Mouse (Mus musculus) CH12.LX (cell line): Measurements from ENCODE around the gene Ttll8. TPM values are rescaled to one million over a fixed set of nuclear protein-coding genes. Genes with fewer than 3 reads are reported as not detected.

Source experiments
- DNase-seq: peaks from one replicate; pipeline ENCODE4 v3.0.0-alpha.2; 2013; ENCODE audit errors: extremely low read depth
- H3K27ac ChIP-seq: 2 replicates; pipeline ENCODE4 v1.5.1; 2012; ENCODE audit warnings: low read depth, mild to moderate bottlenecking, control low read depth, moderate library complexity; ENCODE audit not compliant: insufficient read depth
- H3K27me3 ChIP-seq: replicated peaks from 2 replicates; pipeline ENCODE3; 2012; ENCODE audit warnings: inconsistent platforms
- H3K36me3 ChIP-seq, 2 experiments: replicated peaks in 1 of 2; 2 replicates each; pipeline versions ENCODE3 to v1.6.1; 2012; ENCODE audit warnings: inconsistent platforms in 1 of 2, low read length in 1 of 2, mild to moderate bottlenecking in 1 of 2, mixed read lengths in 1 of 2, moderate library complexity in 1 of 2; ENCODE audit not compliant: control insufficient read depth in 1 of 2, insufficient read depth in 1 of 2
- H3K4me1 ChIP-seq, 2 experiments: 2 replicates each; pipeline ENCODE4 v1.6.1; 2012; ENCODE audit warnings: inconsistent platforms in 1 of 2, moderate library complexity in 1 of 2; ENCODE audit not compliant: insufficient read depth in 2 of 2, control insufficient read depth in 1 of 2
- H3K4me2 ChIP-seq: 2 replicates; pipeline ENCODE4 v1.6.1; 2012; ENCODE audit warnings: low read depth, mild to moderate bottlenecking, control low read depth; ENCODE audit not compliant: poor library complexity, insufficient read depth, severe bottlenecking
- H3K4me3 ChIP-seq, 3 experiments: fragments of 150-350 bp in 1 of 3; sonication (generic) in 1 of 3; replicated peaks in 1 of 3; 2 replicates each; pipeline versions ENCODE3 to v1.5.1; 2011 to 2012; ENCODE audit warnings: low read depth in 2 of 3, low read length in 2 of 3, mild to moderate bottlenecking in 2 of 3, moderate library complexity in 2 of 3, control low read depth in 1 of 3, improper control_type of control experiment in 1 of 3, inconsistent platforms in 1 of 3, mixed read lengths in 1 of 3; ENCODE audit not compliant: poor library complexity in 1 of 3
- H3K79me2 ChIP-seq: replicated peaks from 2 replicates; pipeline ENCODE4 v1.6.1; 2012; ENCODE audit warnings: mild to moderate bottlenecking, moderate library complexity; ENCODE audit not compliant: control insufficient read depth, poor library complexity, insufficient read depth, severe bottlenecking; ENCODE audit errors: extremely low read depth
- H3K9ac ChIP-seq: 2 replicates; pipeline ENCODE4 v1.6.1; 2012; ENCODE audit warnings: low read depth, mild to moderate bottlenecking, control low read depth, moderate library complexity; ENCODE audit not compliant: insufficient read depth
- H3K9me3 ChIP-seq: replicated peaks from 2 replicates; pipeline ENCODE3; 2012; ENCODE audit warnings: low read length, inconsistent platforms, mixed read lengths
- BHLHE40 ChIP-seq: IDR thresholded peaks from 2 replicates; pipeline ENCODE4 v1.6.1; 2011; ENCODE audit warnings: mild to moderate bottlenecking, low read depth, low read length, improper control_type of control experiment
- CHD1 ChIP-seq: IDR thresholded peaks from 2 replicates; pipeline ENCODE4 v1.6.1; 2012; ENCODE audit warnings: low read depth, low read length, improper control_type of control experiment, inconsistent platforms
- CTCF ChIP-seq, 2 experiments: IDR thresholded peaks in 1 of 2; conservative IDR thresholded peaks in 1 of 2; 2 replicates each; pipeline ENCODE4 v1.5.1; 2011 to 2012; ENCODE audit warnings: low read depth in 2 of 2, low read length in 2 of 2, improper control_type of control experiment in 1 of 2, inconsistent platforms in 1 of 2, mild to moderate bottlenecking in 1 of 2, moderate library complexity in 1 of 2
- ELF1 ChIP-seq: IDR thresholded peaks from 2 replicates; pipeline ENCODE4 v1.6.1; 2014; ENCODE audit warnings: low read depth, mild to moderate bottlenecking, inconsistent platforms, low read length, improper control_type of control experiment
- GABPA ChIP-seq: IDR thresholded peaks from 2 replicates; pipeline ENCODE4 v1.6.1; 2012; ENCODE audit warnings: low read depth, low read length, improper control_type of control experiment, inconsistent platforms; ENCODE audit not compliant: insufficient replicate concordance
- HCFC1 ChIP-seq: IDR thresholded peaks from 2 replicates; pipeline ENCODE4 v1.6.1; 2012; ENCODE audit warnings: low read depth, mild to moderate bottlenecking, inconsistent platforms, low read length, improper control_type of control experiment
- KAT2A ChIP-seq: IDR thresholded peaks from 2 replicates; pipeline ENCODE4 v1.6.1; 2012; ENCODE audit warnings: low read length, improper control_type of control experiment, inconsistent platforms; ENCODE audit not compliant: insufficient replicate concordance
- MAFK ChIP-seq: IDR thresholded peaks from 2 replicates; pipeline ENCODE4 v1.6.1; 2011; ENCODE audit warnings: low read length, improper control_type of control experiment; ENCODE audit not compliant: insufficient replicate concordance
- MXI1 ChIP-seq: IDR thresholded peaks from 2 replicates; pipeline ENCODE4 v1.6.1; 2011; ENCODE audit warnings: mild to moderate bottlenecking, low read depth, low read length, improper control_type of control experiment
- MYC ChIP-seq: IDR thresholded peaks from 2 replicates; pipeline ENCODE4 v1.6.1; 2011; ENCODE audit warnings: low read depth, mild to moderate bottlenecking, improper control_type of control experiment, low read length
- NELFE ChIP-seq: IDR thresholded peaks from 2 replicates; pipeline ENCODE4 v1.6.1; 2011; ENCODE audit warnings: low read depth, low read length, improper control_type of control experiment
- PAX5 ChIP-seq: IDR thresholded peaks from 2 replicates; pipeline ENCODE4 v1.6.1; 2012; ENCODE audit warnings: low read length, inconsistent platforms, mixed read lengths
- POLR2AphosphoS2 ChIP-seq: IDR thresholded peaks from 2 replicates; pipeline ENCODE4 v1.6.1; 2011; ENCODE audit warnings: low read depth, low read length, improper control_type of control experiment
- RAD21 ChIP-seq: IDR thresholded peaks from 2 replicates; pipeline ENCODE4 v1.6.1; 2011; ENCODE audit warnings: low read depth, mild to moderate bottlenecking, low read length, improper control_type of control experiment, moderate library complexity
- SIN3A ChIP-seq: IDR thresholded peaks from 2 replicates; pipeline ENCODE4 v1.6.1; 2012; ENCODE audit warnings: low read length, improper control_type of control experiment, inconsistent platforms
- TBP ChIP-seq: conservative IDR thresholded peaks from 2 replicates; pipeline ENCODE4 v1.6.1; 2011; ENCODE audit warnings: low read depth, low read length, improper control_type of control experiment
- UBTF ChIP-seq: IDR thresholded peaks from 2 replicates; pipeline ENCODE4 v1.6.1; 2012; ENCODE audit warnings: low read depth, mild to moderate bottlenecking, inconsistent platforms, low read length, improper control_type of control experiment, moderate library complexity
- USF1 ChIP-seq: IDR thresholded peaks from 2 replicates; pipeline ENCODE4 v1.6.1; 2014; ENCODE audit warnings: low read depth, mild to moderate bottlenecking, inconsistent platforms, low read length, improper control_type of control experiment
- ZKSCAN1 ChIP-seq: IDR thresholded peaks from 2 replicates; pipeline ENCODE4 v1.6.1; 2012; ENCODE audit warnings: low read depth, inconsistent platforms, low read length, improper control_type of control experiment, borderline replicate concordance
- ZMIZ1 ChIP-seq: IDR thresholded peaks from 2 replicates; pipeline ENCODE4 v1.6.1; 2012; ENCODE audit warnings: low read depth, mild to moderate bottlenecking, inconsistent platforms, low read length, improper control_type of control experiment
- dilution Hi-C: fragments of 300-500 bp; cut with MboI; formaldehyde crosslinking; loops from 2 replicates; pipeline ENCODE4 v1.14.3; 2020; ENCODE audit warnings: low sequenced_read_pairs; ENCODE audit not compliant: extremely low pct_unique_long_range_greater_than_20kb, extremely low pct_ligation_motif_present
- in situ Hi-C: fragments of 300-500 bp; cut with MboI; formaldehyde crosslinking; loops from 3 replicates; pipeline ENCODE4 v1.14.3; 2019; ENCODE audit warnings: low sequenced_read_pairs, low pct_ligation_motif_present, low pct_unique_long_range_greater_than_20kb, mixed read lengths
- polyA plus RNA-seq: library from polyadenylated mRNA; unstranded; fragments of >175 nt; gene quantifications from 2 replicates; pipeline ENCODE4 v1.2.1, GENCODE M21; 2012; ENCODE audit warnings: low read depth; ENCODE audit not compliant: insufficient read length
- total RNA-seq, 2 experiments: library from RNA; depleted of rRNA; stranded (reverse); fragments of 300-350 nt in 1 of 2; fragments of >200 nt in 1 of 2; gene quantifications; 2 replicates each; pipeline ENCODE4 v1.2.3; 2012 to 2014

Ttll8 gene
- total and polyA plus RNA-seq, 3 experiments = not detected

GRCm38 (mm10) chr15:88972300-88972699 is 18.1 kb upstream of the Ttll8 start:
- H3K4me3 ChIP-seq = no peak overlapping the region
- in situ Hi-C loops (loop anchor here (25.0 kb wide), 2 partner anchors 90 to 240 kb away; partner anchors contain the start of genes Panx2 and Ppp6r2), dilution Hi-C loops (no loop called here)
- no peak for DNase-seq
- no peaks in the 10 kb centered on the region for H3K4me1 ChIP-seq
- H3K36me3 ChIP-seq = no peaks in the 10 kb centered on the region
- H3K9ac ChIP-seq = no peak overlapping the region
- H3K27me3 ChIP-seq = peaks cover 73% of the 10 kb centered on the region
- H3K4me2 ChIP-seq = no peak overlapping the region
- no peaks in the 10 kb centered on the region for H3K9me3 ChIP-seq
- no peak overlapping the region for H3K27ac ChIP-seq
- H3K79me2 ChIP-seq = no peaks in the 10 kb centered on the region
- TF ChIP-seq ZKSCAN1 (no peak), ELF1 (no peak), KAT2A (no peak), TBP (no peak), RAD21 (no peak), PAX5 (no peak), ZMIZ1 (no peak), MAFK (no peak), SIN3A (no peak), NELFE (no peak), GABPA (no peak), MXI1 (no peak)

- no peak overlapping the region for H3K9ac ChIP-seq
- H3K27ac ChIP-seq = no peak overlapping the region
- H3K9me3 ChIP-seq = no peaks in the 10 kb centered on the region
- no peak for TF ChIP-seq POLR2AphosphoS2
- H3K4me1 ChIP-seq = no peaks in the 10 kb centered on the region
- H3K79me2 ChIP-seq = no peaks in the 10 kb centered on the region
- DNase-seq = no peak
- dilution Hi-C loops (no loop called here), in situ Hi-C loops (loop anchor here (25.0 kb wide), 2 partner anchors 98 to 248 kb away; partner anchors contain the start of genes Panx2 and Ppp6r2)
- no peak overlapping the region for H3K4me2 ChIP-seq
- no peaks in the 10 kb centered on the region for H3K36me3 ChIP-seq
- H3K27me3 ChIP-seq = peaks cover 66% of the 10 kb centered on the region
- no peak overlapping the region for H3K4me3 ChIP-seq
Measured at GRCm38 (mm10) chr15:88964070-88964578, 9.9 kb upstream of the Ttll8 start.

GRCm38 (mm10) chr15:88957522-88957921 is 3.3 kb upstream of the Ttll8 start:
- dilution Hi-C loops = no loop called here
- Histone ChIP-seq H3K79me2 (no peaks in the 10 kb centered on the region), H3K4me3 (no peak overlapping the region), H3K4me1 (no peaks in the 10 kb centered on the region), H3K36me3 (no peaks in the 10 kb centered on the region), H3K27me3 (peaks cover 74% of the 10 kb centered on the region), H3K27ac (no peak overlapping the region), H3K9me3 (no peaks in the 10 kb centered on the region), H3K9ac (no peak overlapping the region), H3K4me2 (no peak overlapping the region)
- no peak for TF ChIP-seq MXI1
- no peak for TF ChIP-seq ELF1
- TF ChIP-seq NELFE = no peak
- TF ChIP-seq CHD1 = no peak
- TF ChIP-seq POLR2AphosphoS2 = no peak
- TF ChIP-seq MYC = no peak
- no peak for TF ChIP-seq PAX5
- no peak for TF ChIP-seq MAFK
- no peak for TF ChIP-seq USF1
- TF ChIP-seq CTCF (conservative IDR thresholded peaks at IDR 0.05 in 1 of 2, IDR thresholded peaks at IDR 0.05 in 1 of 2; ENCODE audit: low read depth in 2 of 2, low read length in 2 of 2) = no peak
- no peak for TF ChIP-seq HCFC1
- TF ChIP-seq BHLHE40 = no peak
- TF ChIP-seq KAT2A = no peak
- no peak for TF ChIP-seq UBTF
- no peak for DNase-seq
- in situ Hi-C loops = loop anchor here (25.0 kb wide), 2 partner anchors 105 to 255 kb away; partner anchors contain the start of genes Panx2 and Ppp6r2
